Mouse (Mus musculus): ENCODE results near the gene Tob2. TPM values are rescaled to one million over a fixed set of nuclear protein-coding genes. Genes with fewer than 3 reads are reported as not detected.

Gene Tob2
- total RNA-seq, 2 experiments from 2014 or later, result 119 to 131 TPM

GRCm38 (mm10) chr15:81842275-81842674, 16.3 kb downstream of the Tob2 start:
- intact Hi-C loops (cut with DNase I), result no loop called here
- no peak for DNase-seq

- no peak for DNase-seq
- intact Hi-C loops (cut with DNase I), result no loop called here
Measured at GRCm38 (mm10) chr15:81840306-81840705, 18.3 kb downstream of the Tob2 start.

DNA sequence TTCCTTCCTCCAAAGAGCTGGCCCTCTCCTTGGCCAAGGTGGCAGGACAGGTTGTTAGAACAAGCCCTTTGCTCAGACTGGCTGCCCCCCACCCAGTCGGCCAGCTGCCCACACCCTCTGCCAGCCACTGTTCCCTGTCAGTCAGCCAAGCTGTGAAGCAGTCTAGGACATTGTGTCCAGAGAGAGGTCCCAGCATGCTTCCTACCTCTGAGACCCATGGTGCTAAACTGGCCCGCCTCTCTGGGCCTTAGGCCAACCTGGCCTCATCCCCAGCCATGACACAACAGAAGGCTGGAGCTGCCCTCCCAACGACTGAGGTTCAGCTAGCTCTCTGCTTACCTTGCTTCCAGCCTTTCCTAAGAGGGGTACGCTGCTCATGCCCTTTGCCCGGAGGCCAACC, 19.0 kb downstream of the Tob2 start:
- DNase-seq, result peak; percentile 88 to 94
- intact Hi-C loops (cut with DNase I), result loop anchor here (2.0 kb wide), 1 partner anchor 19 kb away; the partner anchor contains the start of gene Tob2

- intact Hi-C loops (cut with DNase I), result loop anchor here (2.0 kb wide), 1 partner anchor 20 kb away; the partner anchor contains the start of gene Tob2
- DNase-seq, result peak; percentile 30 to 62
Measured at GRCm38 (mm10) chr15:81838554-81839235, 19.9 kb downstream of the Tob2 start.

- intact Hi-C loops (cut with DNase I), result no loop called here
- peak in 1 of 2 experiments; percentile 10 for DNase-seq
Measured at GRCm38 (mm10) chr15:81836966-81837920, 21.4 kb downstream of the Tob2 start.

DNA sequence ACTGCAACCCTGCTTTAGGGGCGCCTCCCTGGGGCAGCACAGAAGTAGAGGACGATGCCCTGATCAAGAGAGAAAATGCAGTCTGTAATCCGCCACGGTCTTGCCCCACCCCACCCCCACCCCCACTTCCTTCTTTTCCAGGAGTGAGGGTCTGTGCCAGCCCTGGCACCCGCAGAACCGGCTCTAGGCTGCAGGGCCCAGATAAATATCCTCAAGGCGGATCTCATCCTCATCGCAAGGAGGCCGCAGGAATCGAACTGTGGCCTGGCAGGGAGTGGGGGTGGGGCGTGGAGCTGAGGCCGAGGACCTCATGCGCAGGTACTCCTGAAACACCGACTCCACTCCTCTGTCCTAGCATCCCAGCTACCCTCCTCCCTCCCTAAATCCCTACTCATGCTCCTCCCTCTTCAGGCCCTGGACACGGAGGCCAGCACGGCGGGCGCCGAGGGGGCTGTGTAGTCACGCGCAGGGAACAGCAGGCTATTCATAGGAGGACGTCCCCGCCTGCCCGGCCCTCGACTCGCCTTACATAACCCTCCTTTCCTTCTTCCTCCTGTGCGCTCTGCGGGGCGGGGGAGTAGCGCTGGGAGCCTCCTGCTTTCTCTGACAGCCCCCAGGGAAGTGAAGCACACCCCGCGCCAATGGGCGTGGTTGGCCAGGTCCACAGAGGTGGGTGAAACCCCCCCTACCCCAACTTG, 22.3 kb downstream of the Tob2 start:
- DNase-seq, result peak; percentile 91
- intact Hi-C loops (cut with DNase I), result no loop called here

DNA sequence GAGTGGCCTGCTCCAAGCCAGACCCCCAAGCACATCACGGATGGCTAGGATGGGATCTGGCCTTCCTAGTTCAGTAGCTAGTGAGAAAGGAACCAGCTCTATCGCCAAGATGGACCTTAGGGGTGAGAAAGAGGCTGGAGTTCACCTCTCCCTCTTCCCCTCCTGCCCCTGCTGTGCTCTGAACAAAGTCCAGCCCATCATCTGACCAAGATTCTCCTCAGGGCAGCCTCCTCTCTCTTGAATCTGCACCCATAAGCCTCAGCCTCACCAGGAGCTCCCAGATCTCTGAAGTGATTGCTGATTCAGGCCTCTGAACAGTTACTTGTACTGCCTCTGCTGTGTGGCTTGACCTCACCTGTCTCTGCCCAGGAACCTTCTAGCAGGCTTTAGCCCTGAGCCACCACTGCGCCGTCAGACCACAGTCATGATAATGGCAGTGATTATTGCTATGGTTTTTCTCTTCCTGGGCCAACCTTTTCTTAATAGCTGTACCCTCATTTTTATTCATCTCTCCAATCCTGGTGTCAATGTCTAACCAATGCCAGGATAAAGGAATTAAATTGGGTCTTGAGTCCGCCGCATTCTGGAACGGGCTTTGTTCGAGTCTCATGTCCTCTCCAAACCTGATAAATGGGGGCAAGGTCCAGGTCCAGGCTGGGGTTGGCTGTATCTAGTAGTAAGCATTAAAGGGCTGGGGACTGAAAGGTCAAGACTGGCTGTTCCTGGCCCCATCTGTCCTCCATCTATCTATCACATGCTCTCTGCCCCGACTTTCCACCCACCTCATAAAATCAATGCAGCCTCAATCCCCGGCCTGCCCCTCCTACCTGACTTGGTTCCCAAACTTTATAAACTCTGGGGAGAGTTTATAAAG, 23.4 kb downstream of the Tob2 start:
- intact Hi-C loops (cut with DNase I), result no loop called here
- peak in 1 of 2 experiments; percentile 8 for DNase-seq

GRCm38 (mm10) chr15:81834171-81834841, 24.3 kb downstream of the Tob2 start:
- intact Hi-C loops (cut with DNase I), result loop anchor here (5.0 kb wide), 1 partner anchor 38 kb away; the partner anchor contains the start of genes Aco2 and Phf5a

DNA sequence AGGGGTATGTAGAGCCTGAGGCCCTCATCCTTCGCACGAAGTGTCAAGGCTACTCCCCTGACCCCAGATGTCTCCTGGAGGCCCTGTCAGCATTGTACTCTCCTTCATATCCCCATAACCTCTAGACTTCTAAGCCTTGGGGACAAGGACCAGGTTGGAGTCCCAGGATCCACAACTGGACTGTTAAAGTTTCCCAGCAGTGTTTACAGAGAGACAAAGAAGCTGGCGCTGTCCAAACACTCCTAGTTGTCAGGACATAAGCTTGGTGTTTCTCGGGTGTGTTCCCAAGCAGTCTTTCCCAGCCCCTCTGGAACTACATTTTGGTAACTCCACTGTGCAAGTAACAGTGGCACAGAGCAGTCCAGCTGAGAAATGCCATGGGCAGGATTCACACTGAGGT, 25.1 kb downstream of the Tob2 start:
- no peak for DNase-seq
- intact Hi-C loops (cut with DNase I), result loop anchor here (5.0 kb wide), 1 partner anchor 39 kb away; the partner anchor contains the start of genes Aco2 and Phf5a

More at GRCm38 (mm10) chr15:81834171-81834841, 24.3 kb downstream of the Tob2 start:
- DNase-seq, result peak; percentile 59 to 67

DNA sequence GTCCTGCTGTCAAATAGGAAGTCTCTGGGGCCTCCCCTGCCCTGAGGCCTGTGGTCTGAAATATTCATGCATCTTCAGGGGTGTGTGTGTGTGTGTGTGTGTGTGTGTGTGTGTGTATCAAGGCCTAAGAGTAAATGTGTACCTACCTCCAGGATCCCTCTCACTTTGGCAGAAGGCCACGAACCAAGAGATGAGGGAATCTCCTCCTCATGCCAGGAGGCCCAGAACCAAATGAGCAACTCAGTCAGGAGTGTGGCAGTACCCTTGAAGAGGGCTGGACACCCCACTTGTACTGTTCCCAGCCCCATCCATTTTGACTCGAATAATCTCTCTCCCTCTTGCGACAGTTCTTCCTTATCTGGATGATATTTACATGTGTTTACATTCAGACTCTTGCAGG, 26.4 kb downstream of the Tob2 start:
- DNase-seq, result no peak
- intact Hi-C loops (cut with DNase I), result loop anchor here (5.0 kb wide), 1 partner anchor 40 kb away; the partner anchor contains the start of genes Aco2 and Phf5a

- peak; percentile 93 to 96 for DNase-seq
- intact Hi-C loops (cut with DNase I), result loop anchor here (2.0 to 5.0 kb wide), 2 partner anchors 41 to 74 kb away; partner anchors contain the start of genes Aco2 and Phf5a
Measured at GRCm38 (mm10) chr15:81831136-81831825, 27.3 kb downstream of the Tob2 start.

DNA sequence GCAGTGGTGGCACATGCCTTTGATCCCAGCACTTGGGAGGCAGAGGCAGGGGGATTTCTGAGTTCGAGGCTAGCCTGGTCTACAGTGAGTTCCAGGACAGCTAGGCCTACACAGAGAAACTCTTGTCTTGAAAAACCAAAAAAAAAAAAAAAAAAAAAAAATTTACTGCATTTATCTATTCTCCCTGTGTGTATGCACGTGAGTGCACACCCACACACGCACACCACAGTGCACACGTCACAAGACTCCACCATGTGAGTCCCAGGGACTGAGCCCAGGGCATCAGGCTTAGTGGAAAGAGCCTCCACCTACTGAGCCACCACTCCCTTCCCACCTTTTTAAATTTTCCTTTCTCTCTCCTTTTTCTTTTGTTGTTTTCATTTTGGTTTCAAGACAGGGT, 28.1 kb downstream of the Tob2 start:
- no peak for DNase-seq
- intact Hi-C loops (cut with DNase I), result loop anchor here (2.0 to 5.0 kb wide), 2 partner anchors 42 to 74 kb away; partner anchors contain the start of genes Aco2 and Phf5a

DNA sequence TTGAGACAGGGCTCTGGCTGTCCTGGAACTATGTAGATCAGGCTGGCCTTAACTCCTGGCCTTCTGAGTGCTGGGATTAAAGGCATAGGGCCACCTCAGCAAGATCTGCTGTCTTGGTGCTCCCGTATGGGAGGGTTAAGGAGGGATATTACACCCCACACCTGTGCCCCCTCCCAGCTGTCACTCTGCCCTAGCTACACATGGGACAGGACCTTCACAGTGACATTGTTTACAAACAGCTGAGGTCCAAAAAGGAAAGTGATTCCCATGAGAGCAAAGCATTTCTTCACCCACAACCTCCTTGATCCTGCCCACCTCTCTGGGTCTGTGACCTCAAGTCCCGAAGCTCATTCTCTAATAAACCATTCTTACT, 29.4 kb downstream of the Tob2 start:
- intact Hi-C loops (cut with DNase I), result loop anchor here (10.0 kb wide), 1 partner anchor 166 kb away; no protein-coding TSS in a partner anchor

DNA sequence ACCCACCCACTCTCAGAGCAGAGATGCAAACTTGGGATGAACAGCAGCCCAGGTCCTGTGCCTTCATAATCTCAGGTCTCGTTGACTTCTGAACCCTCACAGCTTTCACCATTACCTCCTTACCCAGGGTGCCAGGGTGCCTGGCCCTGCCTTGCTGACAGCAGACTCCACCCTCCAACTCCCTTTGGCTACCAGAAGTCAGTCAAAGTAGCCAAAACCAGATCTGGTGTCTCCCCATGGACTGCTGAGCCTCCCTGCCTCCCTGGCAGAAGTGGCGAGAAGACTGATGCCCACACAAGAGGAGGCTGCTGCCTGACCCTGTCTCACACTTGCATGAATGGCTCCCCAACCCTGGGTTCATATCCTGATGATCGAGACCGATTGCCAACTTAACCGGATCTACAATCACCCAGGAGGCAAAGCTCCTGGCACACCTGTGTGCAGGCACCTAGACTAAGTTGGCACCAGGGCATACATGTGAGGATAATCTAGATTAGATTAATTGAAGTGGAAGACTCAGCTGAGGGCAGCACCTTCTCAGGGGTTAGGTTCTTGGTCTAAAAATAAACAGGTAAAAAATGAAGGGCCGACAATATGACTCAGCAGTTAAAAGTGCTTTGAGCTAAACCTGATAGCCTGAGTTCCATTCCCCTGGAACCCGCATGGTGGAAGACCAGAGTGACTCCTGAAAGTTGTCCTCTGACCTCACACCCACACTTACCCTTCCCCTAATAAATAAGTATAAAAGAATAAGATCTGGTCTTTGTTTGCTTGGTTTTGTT, 30.0 kb downstream of the Tob2 start:
- no peak for DNase-seq
- intact Hi-C loops (cut with DNase I), result loop anchor here (10.0 kb wide), 1 partner anchor 166 kb away; no protein-coding TSS in a partner anchor

More for the DNA sequence above, 29.4 kb downstream of the Tob2 start:
- no peak for DNase-seq

GRCm38 (mm10) chr15:81824832-81825231, 33.8 kb downstream of the Tob2 start:
- DNase-seq, result no peak
- intact Hi-C loops (cut with DNase I), result loop anchor here (10.0 kb wide), 1 partner anchor 170 kb away; no protein-coding TSS in a partner anchor

- intact Hi-C loops (cut with DNase I), result loop anchor here (10.0 kb wide), 1 partner anchor 172 kb away; no protein-coding TSS in a partner anchor
- no peak for DNase-seq
Measured at GRCm38 (mm10) chr15:81822631-81823030, 36.0 kb downstream of the Tob2 start.

DNA sequence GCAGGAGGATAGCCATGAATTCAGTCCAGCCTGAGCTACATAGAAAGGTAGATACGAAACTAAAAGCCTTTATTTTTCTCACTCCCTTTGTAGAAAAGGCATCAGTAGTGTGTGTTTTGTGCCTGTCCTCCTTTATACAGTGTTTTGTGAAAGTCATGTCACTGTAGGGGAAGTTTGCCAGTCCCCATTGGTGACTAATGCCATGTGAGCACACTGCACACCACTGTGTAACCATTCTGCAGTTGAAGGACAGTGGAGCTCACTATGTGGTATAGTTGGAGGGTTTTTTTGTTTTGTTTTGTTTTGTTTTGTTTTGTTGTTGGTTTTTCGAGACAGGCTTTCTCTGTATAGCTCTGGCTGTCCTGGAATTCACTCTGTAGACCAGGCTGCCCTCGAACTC, 40.2 kb downstream of the Tob2 start:
- intact Hi-C loops (cut with DNase I), result no loop called here
- no peak for DNase-seq
